Mouse (Mus musculus) lung, postnatal 4 days (tissue): ENCODE results near the gene Enah.

Source experiments
- DNase-seq, 2 experiments: peaks; one replicate each; pipeline ENCODE4 v3.0.0; 2021

The Enah gene

GRCm38 (mm10) chr1:181873086-181873920, 146.5 kb downstream of the Enah start:
- no peak for DNase-seq

GRCm38 (mm10) chr1:181872639-181873038, 147.2 kb downstream of the Enah start:
- DNase-seq = no peak

GRCm38 (mm10) chr1:181866429-181867280, 153.1 kb downstream of the Enah start:
- no peak for DNase-seq

GRCm38 (mm10) chr1:181865863-181866216, 153.9 kb downstream of the Enah start:
- no peak for DNase-seq

GRCm38 (mm10) chr1:181864971-181865862, 154.6 kb downstream of the Enah start:
- DNase-seq = peak in 1 of 2 experiments; percentile 30

GRCm38 (mm10) chr1:181863431-181863830, 156.4 kb downstream of the Enah start:
- DNase-seq = no peak

- no peak for DNase-seq
Measured at GRCm38 (mm10) chr1:181862676-181863374, 157.0 kb downstream of the Enah start.

GRCm38 (mm10) chr1:181861181-181861902, 158.4 kb downstream of the Enah start:
- DNase-seq = no peak

GRCm38 (mm10) chr1:181860659-181861058, 159.1 kb downstream of the Enah start:
- peak; percentile 91 to 95 for DNase-seq

- no peak for DNase-seq
Measured at GRCm38 (mm10) chr1:181856329-181856728, 163.5 kb downstream of the Enah start.

- no peak for DNase-seq
Measured at GRCm38 (mm10) chr1:181854829-181855228, 165.0 kb downstream of the Enah start.

- peak; percentile 76 to 83 for DNase-seq
Measured at GRCm38 (mm10) chr1:181853081-181853736, 166.6 kb downstream of the Enah start.

- DNase-seq = peak; percentile 49 to 55
Measured at GRCm38 (mm10) chr1:181852466-181852865, 167.3 kb downstream of the Enah start.

GRCm38 (mm10) chr1:181851521-181852310, 168.1 kb downstream of the Enah start:
- DNase-seq = peak in 1 of 2 experiments; percentile 67

GRCm38 (mm10) chr1:181850441-181850840, 169.3 kb downstream of the Enah start:
- DNase-seq = no peak

GRCm38 (mm10) chr1:181848210-181848609, 171.6 kb downstream of the Enah start:
- DNase-seq = no peak

- no peak for DNase-seq
Measured at GRCm38 (mm10) chr1:181847396-181847795, 172.4 kb downstream of the Enah start.
